8 mouse cellular contexts compared by ENCODE assay signal in genomic region chr7:110123844-110124555, GRCm38 (mm10). TPM values are rescaled to one million over a fixed set of nuclear protein-coding genes. Genes with fewer than 3 reads are reported as not detected.
DNase-seq lines count a peak whose midpoint lies in the region; ATAC-seq and TF ChIP-seq lines count a peak whose summit lies in the region.

No protein-coding gene starts in this region.

- no peak for TF ChIP-seq CTCF in hindbrain, postnatal 0 days (IDR thresholded peaks at IDR 0.05; ENCODE audit: low read depth)
- no peak for TF ChIP-seq CTCF in lung, adult 2 months (IDR thresholded peaks at IDR 0.05; ENCODE audit: insufficient read depth, low read length)

- intact Hi-C loops in left cerebral cortex, postnatal 36 days (cut with DNase I), result no loop called here

- 47% methylated on average over 12 of the region's 12 CpGs for WGBS in hindbrain, postnatal 0 days
- 41% methylated on average over 12 of the region's 12 CpGs for WGBS in lung, adult 2 months

- H3K4me3 ChIP-seq in erythroblast, embryonic 14.5 days (replicated peaks), result peak overlapping the region; percentile 99
- peak overlapping the region; percentile 85 for H3K4me3 ChIP-seq in hindbrain, postnatal 0 days (ENCODE audit: low read length)
- peak overlapping the region; percentile 50 for H3K4me3 ChIP-seq in lung, adult 2 months (replicated peaks; ENCODE audit: extremely low read depth, low read depth, low read length)

- peaks cover 35% of the 10 kb centered on the region for H3K4me1 ChIP-seq in erythroblast, embryonic 14.5 days (ENCODE audit: control insufficient read depth)
- H3K4me1 ChIP-seq in hindbrain, postnatal 0 days (ENCODE audit: insufficient read depth, low read length), result no peaks in the 10 kb centered on the region
- H3K4me1 ChIP-seq in lung, adult 2 months (ENCODE audit: control insufficient read depth, insufficient read depth, low read length), result peaks cover 5% of the 10 kb centered on the region; the same call in 1 of the 2 replicates

- H3K9me3 ChIP-seq in erythroblast, embryonic 14.5 days (ENCODE audit: control insufficient read depth, low read length), result no peaks in the 10 kb centered on the region
- no peaks in the 10 kb centered on the region for H3K9me3 ChIP-seq in hindbrain, postnatal 0 days (ENCODE audit: low read length)

- no peak for ATAC-seq in hindbrain, postnatal 0 days
- ATAC-seq in inflammation-experienced regulatory T-cells, adult 6 months, result no peak

- H3K9ac ChIP-seq in hindbrain, postnatal 0 days (replicated peaks; ENCODE audit: low read length), result peak overlapping the region; percentile 64; the same call in 1 of the 2 replicates

- H3K36me3 ChIP-seq in erythroblast, embryonic 14.5 days (ENCODE audit: control insufficient read depth), result peaks cover 48% of the 10 kb centered on the region
- no peaks in the 10 kb centered on the region for H3K36me3 ChIP-seq in hindbrain, postnatal 0 days (ENCODE audit: insufficient read depth, low read length)

- no peaks in the 10 kb centered on the region for H3K27me3 ChIP-seq in erythroblast, embryonic 14.5 days (ENCODE audit: control insufficient read depth)
- H3K27me3 ChIP-seq in hindbrain, postnatal 0 days (ENCODE audit: insufficient read depth, low read length), result no peaks in the 10 kb centered on the region

- DNase-seq in spleen, adult 12 weeks (ENCODE audit: low spot score), result peak; percentile 17
- DNase-seq in spleen, postnatal 4 days (ENCODE audit: low spot score in 2 of 2), result no peak
- no peak for DNase-seq in hindbrain, postnatal 0 days (ENCODE audit: low spot score)
- peak; percentile 33 for DNase-seq in lung, adult 2 months
- peak; percentile 22 to 40 for DNase-seq in spleen, postnatal 36 days (ENCODE audit: low spot score in 2 of 2)
- no peak for DNase-seq in left cerebral cortex, postnatal 36 days (ENCODE audit: low spot score in 2 of 2)

- TF ChIP-seq POLR2A in lung, adult 2 months (IDR thresholded peaks at IDR 0.05; ENCODE audit: borderline replicate concordance, extremely low read depth, low read depth, low read length), result no peak

- H3K27ac ChIP-seq in hindbrain, postnatal 0 days, result no peak overlapping the region

- peak overlapping the region; percentile 92 for H3K4me2 ChIP-seq in hindbrain, postnatal 0 days (ENCODE audit: low read depth, low read length)

RNA-seq across cellular contexts. Expression of gene Wee1, which starts 2.2 kb away (rescaled TPM):
- polyA plus RNA-seq in erythroblast, embryonic 14.5 days (2012), result 0.69 and 1.1 TPM in 2 replicates
- total RNA-seq in hindbrain, postnatal 0 days (2014; rRNA removed), result 8.2 and 11.0 TPM in 2 replicates
- polyA plus RNA-seq in hindbrain, postnatal 0 days (2015; fragmentation: Nextera tagmentation; extraction: Ambion mirVana), result 5.6 and 6.2 TPM in 2 replicates
- polyA plus RNA-seq in lung, adult 2 months (2012; rRNA removed), result 2.9 and 5.9 TPM in 2 replicates
- 1 to 10 TPM; 1.5 to 4.5 (median 2.6) TPM for polyA plus RNA-seq in inflammation-experienced regulatory T-cells, adult 6 months (2017; shearing (Covaris generic))
- total RNA-seq in left cerebral cortex, postnatal 36 days (2021), result 10 to 100 TPM; 24.7 to 25.0 TPM

Comparison
In these comparisons a context has a peak if more than half of its experiments do, and no peak if none do; other contexts are left out.
1. DNase-seq: peak in spleen, adult 12 weeks (single experiment), lung, adult 2 months (single experiment) and spleen, postnatal 36 days (2 of 2); none in spleen, postnatal 4 days (0 of 2), hindbrain, postnatal 0 days (single experiment) and left cerebral cortex, postnatal 36 days (0 of 2).
2. Peak in every context shown above with its lines, with median percentiles within 50 percentile points of each other: H3K4me3 ChIP-seq.